10 mouse cellular contexts compared by ENCODE assay signal in genomic region chr4:45767891-45768558, GRCm38 (mm10). TPM values are rescaled to one million over a fixed set of nuclear protein-coding genes. Genes with fewer than 3 reads are reported as not detected.
DNase-seq lines count a peak whose midpoint lies in the region; TF ChIP-seq lines count a peak whose summit lies in the region.
"Had no signal": no experiment of that assay in that cellular context is flagged by ENCODE, and none has a peak within 500 bp of the region (broad histone marks: within the 10 kb centered on the region; RNA-seq: fewer than 3 reads in every experiment).

No protein-coding gene starts in this region.

- no peak overlapping the region for H3K4me3 ChIP-seq in MEL (ENCODE audit: control insufficient read depth in 1 of 2, insufficient read depth in 1 of 2, low read depth in 2 of 2, low read length in 2 of 2)
- H3K4me3 ChIP-seq in heart, embryonic 10.5 days: no peak overlapping the region
- H3K4me3 ChIP-seq in left cerebral cortex, adult 2 months: no peak overlapping the region

- no peak for TF ChIP-seq RAD21 in MEL (IDR thresholded peaks at IDR 0.05; ENCODE audit: low read depth, low read length)

- peaks cover 0 to 5% of the 10 kb centered on the region in 2 experiments; a peak in 3 of 4 replicates for H3K27me3 ChIP-seq in MEL (ENCODE audit: control insufficient read depth in 1 of 2, insufficient read depth in 2 of 2, low read length in 2 of 2)
- H3K27me3 ChIP-seq in heart, embryonic 10.5 days (ENCODE audit: insufficient read depth, poor library complexity, severe bottlenecking): peaks cover 44% of the 10 kb centered on the region

- TF ChIP-seq CTCF in MEL (IDR thresholded peaks at IDR 0.05 in 2 of 3, conservative IDR thresholded peaks at IDR 0.05 in 1 of 3; ENCODE audit: control insufficient read depth in 1 of 3, insufficient read depth in 1 of 3, low read depth in 2 of 3, low read length in 3 of 3, poor library complexity in 1 of 3, severe bottlenecking in 1 of 3): no peak
- no peak for TF ChIP-seq CTCF in left cerebral cortex, adult 2 months (IDR thresholded peaks at IDR 0.05)

- H3K9ac ChIP-seq in MEL (ENCODE audit: control insufficient read depth, low read depth, low read length, poor library complexity, severe bottlenecking): no peak overlapping the region

- no peaks in the 10 kb centered on the region for H3K9me3 ChIP-seq in MEL (replicated peaks; ENCODE audit: insufficient read depth, low read length)
- H3K9me3 ChIP-seq in heart, embryonic 10.5 days: no peaks in the 10 kb centered on the region

- peak; percentile 48 to 49 for DNase-seq in heart, adult 18-20 months
- DNase-seq in heart, postnatal 25 days (ENCODE audit: low spot score): no peak
- peak; percentile 37 for DNase-seq in MEL (ENCODE audit: low read depth, low spot score)
- DNase-seq in heart, embryonic 10.5 days (ENCODE audit: low spot score): peak; percentile 89
- DNase-seq in lung, postnatal 36 days: peak; percentile 26
- no peak for DNase-seq in left cerebral cortex, adult 2 months (ENCODE audit: extremely low spot score in 1 of 2, low spot score in 2 of 2)
- DNase-seq in B cell, adult 2 months: no peak
- no peak for DNase-seq in kidney, postnatal 25 days
- DNase-seq: cerebellum, adult 11-12 months had no signal

- no peaks in the 10 kb centered on the region for H3K36me3 ChIP-seq in MEL (ENCODE audit: control insufficient read depth in 1 of 2, insufficient read depth in 2 of 2, low read length in 2 of 2)
- no peaks in the 10 kb centered on the region for H3K36me3 ChIP-seq in heart, embryonic 10.5 days

- no peak overlapping the region for H3K27ac ChIP-seq in MEL (ENCODE audit: control insufficient read depth, low read depth, low read length)
- H3K27ac ChIP-seq in heart, embryonic 10.5 days: peak overlapping the region; percentile 81; the same call in 1 of the 2 replicates
- H3K27ac ChIP-seq in left cerebral cortex, adult 2 months: no peak overlapping the region

- intact Hi-C loops in heart, postnatal 25 days (cut with DNase I): loop anchor here (5.0 kb wide), 1 partner anchor 221 kb away; no protein-coding TSS in a partner anchor
- intact Hi-C loops in left cerebral cortex, adult 2 months (cut with DNase I): no loop called here

- no peak for TF ChIP-seq EP300 in MEL (IDR thresholded peaks at IDR 0.05; ENCODE audit: low read depth in 1 of 2, low read length in 2 of 2)

- H3K79me2 ChIP-seq in MEL (ENCODE audit: control insufficient read depth, insufficient read depth, low read length, poor library complexity): no peaks in the 10 kb centered on the region

- no peaks in the 10 kb centered on the region for H3K4me1 ChIP-seq in MEL (ENCODE audit: control insufficient read depth in 1 of 2, insufficient read depth in 2 of 2, low read length in 2 of 2)
- H3K4me1 ChIP-seq in heart, embryonic 10.5 days: peaks cover 89% of the 10 kb centered on the region

- no peak for TF ChIP-seq POLR2A in MEL (IDR thresholded peaks at IDR 0.05; ENCODE audit: control insufficient read depth in 1 of 2, insufficient read depth in 1 of 2, low read depth in 1 of 2, low read length in 2 of 2, poor library complexity in 1 of 2)

- WGBS in heart, embryonic 10.5 days: 20% methylated on average over 11 of the region's 11 CpGs

TF ChIP-seq in MEL, 35 proteins besides CTCF, POLR2A, EP300 and RAD21:
- TF ChIP-seq MAX (IDR thresholded peaks at IDR 0.05; ENCODE audit: low read length) (no peak), GATA1 (IDR thresholded peaks at IDR 0.05; ENCODE audit: low read depth, low read length) (peak; percentile 22; the same call in 1 of the 2 replicates)
TF ChIP-seq in MEL: peak in this region for 1.

RNA-seq across cellular contexts. Expression of gene Aldh1b1, which starts 30.8 kb away (rescaled TPM):
- 10 to 100 TPM; 12.6 to 14.6 TPM for total RNA-seq in heart, adult 18-20 months (2021)
- 10 to 100 TPM; 16.0 to 17.5 TPM for total RNA-seq in heart, postnatal 25 days (2021)
- total RNA-seq in MEL (2012; rRNA removed): 1.9 and 2.0 TPM in 2 replicates
- polyA plus RNA-seq in MEL (2012; ENCODE audit: insufficient read depth in 1 of 2, insufficient read length in 2 of 2, low read depth in 1 of 2, low replicate concordance in 2 of 2, missing spikeins in 1 of 2): 1 to 10 TPM in 1 of 2 experiments, not detected in 1; 2.1 TPM
- polyA plus RNA-seq in heart, embryonic 10.5 days (2016; fragmentation: Nextera tagmentation; extraction: Ambion mirVana): 46.1 and 80.9 TPM in 2 replicates
- 1 to 10 TPM; 4.9 to 5.2 TPM for total RNA-seq in left cerebral cortex, adult 2 months (2021)

RNA-seq across cellular contexts. Expression of gene Igfbpl1, which starts 58.7 kb away (rescaled TPM):
- total RNA-seq in heart, adult 18-20 months (2021): under 1 TPM; 0.23 to 0.30 TPM
- 1 to 10 TPM in 1 of 2 experiments, under 1 TPM in 1; 0.83 to 1.6 TPM for total RNA-seq in heart, postnatal 25 days (2021)
- not detected in 2 replicates for total RNA-seq in MEL (2012; rRNA removed)
- not detected for polyA plus RNA-seq in MEL (2012; ENCODE audit: insufficient read depth in 1 of 2, insufficient read length in 2 of 2, low read depth in 1 of 2, low replicate concordance in 2 of 2, missing spikeins in 1 of 2)
- 7.4 and 15.7 TPM in 2 replicates for polyA plus RNA-seq in heart, embryonic 10.5 days (2016; fragmentation: Nextera tagmentation; extraction: Ambion mirVana)
- total RNA-seq in left cerebral cortex, adult 2 months (2021): under 1 TPM; 0.18 to 0.89 TPM
- total RNA-seq: neutrophil, adult 5-6 weeks had no signal

Comparison
In these comparisons a context has a peak if more than half of its experiments do, and no peak if none do; other contexts are left out.
1. DNase-seq: peak in heart, adult 18-20 months (2 of 2), MEL (single experiment), heart, embryonic 10.5 days (single experiment) and lung, postnatal 36 days (single experiment); none in heart, postnatal 25 days (single experiment), left cerebral cortex, adult 2 months (0 of 2), B cell, adult 2 months (0 of 2) and kidney, postnatal 25 days (0 of 2).